Mouse (Mus musculus) yolk sac, embryonic 10.5 days (tissue): ENCODE data around the gene Egflam.

ENCODE experiments used
- DNase-seq: peaks from one replicate; pipeline ENCODE4 v3.0.0-alpha.2; 2017; ENCODE audit warnings: low spot score

The Egflam gene

GRCm38 (mm10) chr15:7216581-7217272 lies 181.5 kb downstream of the Egflam start:
- DNase-seq = no peak

- no peak for DNase-seq
Measured at GRCm38 (mm10) chr15:7215845-7216244, 182.3 kb downstream of the Egflam start.

DNA sequence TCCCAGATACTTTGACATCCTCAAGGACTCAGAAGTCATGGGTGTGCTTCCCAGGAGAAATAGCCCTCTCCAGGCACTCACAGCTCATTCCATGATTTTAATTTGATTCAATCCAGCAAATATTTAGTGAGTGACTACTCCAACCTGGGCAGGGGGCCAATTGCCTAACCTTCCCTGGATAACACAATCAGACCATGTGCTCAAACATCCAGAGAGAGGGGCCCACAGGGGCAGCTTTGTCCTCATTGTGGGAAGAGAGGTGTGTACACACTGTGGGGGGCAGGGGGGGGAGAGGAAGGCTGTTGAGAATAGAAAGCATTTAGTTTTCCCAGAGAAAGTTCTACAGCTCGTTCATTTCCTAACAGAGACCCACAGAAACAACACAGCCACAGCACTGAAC lies 184.5 kb downstream of the Egflam start:
- no peak for DNase-seq

DNA sequence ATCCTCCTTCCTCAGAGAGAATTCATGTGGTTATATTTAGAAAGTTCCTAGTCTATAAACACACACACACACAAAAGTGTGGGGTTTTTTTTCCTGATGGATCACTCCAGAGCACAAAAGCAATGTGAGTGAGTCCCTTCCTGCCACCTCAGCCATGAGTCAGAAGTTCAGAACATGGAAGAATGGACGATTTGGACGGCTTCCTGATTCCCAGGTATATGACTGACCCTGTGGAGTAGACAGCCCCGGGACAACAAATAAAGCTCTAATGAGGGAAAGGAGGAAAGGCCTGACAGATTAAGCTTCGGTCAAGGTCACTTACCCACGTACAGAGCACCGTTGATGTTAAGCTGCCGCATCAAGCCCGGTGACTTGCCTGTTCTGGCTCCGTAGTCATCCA lies 190.0 kb downstream of the Egflam start:
- DNase-seq = no peak

DNA sequence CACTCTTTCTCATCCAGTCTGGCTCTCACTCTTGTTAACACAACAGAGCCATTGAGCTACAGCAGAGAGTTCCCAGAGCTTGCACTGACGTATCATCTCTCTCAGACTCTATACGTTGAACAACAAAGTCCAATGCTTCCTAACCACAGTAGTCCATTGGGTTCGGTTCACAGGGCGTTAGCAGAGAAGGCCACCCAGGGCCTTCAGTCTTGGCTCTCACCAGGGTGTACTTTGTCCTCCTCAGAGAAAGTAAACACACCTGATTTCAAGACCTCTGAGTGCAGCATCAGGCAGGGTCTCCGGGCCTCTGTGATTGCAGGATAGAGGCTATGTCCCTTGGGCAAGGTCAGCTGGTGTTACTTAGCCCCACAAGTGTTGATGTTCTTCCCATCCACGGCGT lies 190.9 kb downstream of the Egflam start:
- DNase-seq = peak; percentile 67

DNA sequence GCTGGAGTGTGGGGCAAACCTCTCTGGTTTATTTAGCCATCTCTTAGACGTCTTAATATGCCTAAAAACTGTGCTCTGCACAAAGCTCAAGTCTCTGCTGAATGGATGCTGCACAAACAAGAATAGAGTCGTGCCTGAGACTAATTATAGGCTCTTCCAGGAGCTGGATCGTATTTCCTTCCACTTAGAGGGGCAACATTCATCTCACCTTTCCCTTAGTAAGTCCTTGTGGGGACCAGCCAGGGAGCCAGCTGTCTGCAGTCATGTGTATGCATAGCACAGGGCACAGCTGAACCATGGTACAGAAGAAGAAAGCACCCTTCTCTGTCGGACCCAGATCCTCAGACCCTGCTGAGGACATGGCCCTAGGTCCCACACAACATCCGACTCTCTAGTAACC lies 192.1 kb downstream of the Egflam start:
- DNase-seq = no peak

DNA sequence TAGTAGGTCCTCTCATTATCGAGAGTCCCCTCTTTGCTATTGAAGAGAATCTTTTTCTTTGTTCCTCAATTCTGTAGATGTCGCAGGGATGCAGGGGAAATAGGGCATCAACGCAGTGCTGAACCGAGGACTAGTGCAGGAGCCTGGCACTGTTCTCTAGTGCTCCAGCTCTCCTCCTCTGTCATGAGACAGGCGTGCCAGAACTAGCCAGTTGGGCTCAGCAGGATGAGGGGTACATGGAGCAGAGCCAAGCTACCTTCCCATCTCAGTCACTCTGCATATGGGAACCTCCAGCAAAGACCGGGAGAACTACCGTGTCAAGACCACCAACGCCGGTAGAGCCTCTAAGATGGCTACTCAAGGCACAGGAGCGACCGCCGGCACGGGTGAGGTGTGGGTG lies 193.3 kb downstream of the Egflam start:
- DNase-seq = no peak

GRCm38 (mm10) chr15:7203606-7204330 lies 194.4 kb downstream of the Egflam start:
- DNase-seq = peak; percentile 28

DNA sequence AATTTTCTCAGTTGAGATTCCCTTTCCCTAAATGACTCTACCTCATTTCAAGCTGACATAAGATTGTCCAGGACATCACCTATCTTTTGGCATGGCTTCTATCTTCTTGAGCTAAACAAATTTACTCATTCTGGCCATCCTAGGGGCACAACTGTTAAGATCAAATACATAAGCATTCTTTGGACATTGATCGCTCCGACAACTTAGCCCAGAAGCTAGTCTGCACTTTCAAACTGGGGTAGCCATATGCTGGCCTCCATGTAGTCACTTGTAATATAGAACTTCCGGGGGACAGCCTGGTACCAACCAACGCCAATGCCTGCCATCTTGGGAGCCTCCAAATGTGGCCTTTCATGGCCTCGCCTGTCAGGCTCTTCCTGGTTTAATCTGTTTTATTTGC lies 195.2 kb downstream of the Egflam start:
- no peak for DNase-seq

GRCm38 (mm10) chr15:7201421-7202380 lies 196.5 kb downstream of the Egflam start:
- DNase-seq = peak; percentile 14

DNA sequence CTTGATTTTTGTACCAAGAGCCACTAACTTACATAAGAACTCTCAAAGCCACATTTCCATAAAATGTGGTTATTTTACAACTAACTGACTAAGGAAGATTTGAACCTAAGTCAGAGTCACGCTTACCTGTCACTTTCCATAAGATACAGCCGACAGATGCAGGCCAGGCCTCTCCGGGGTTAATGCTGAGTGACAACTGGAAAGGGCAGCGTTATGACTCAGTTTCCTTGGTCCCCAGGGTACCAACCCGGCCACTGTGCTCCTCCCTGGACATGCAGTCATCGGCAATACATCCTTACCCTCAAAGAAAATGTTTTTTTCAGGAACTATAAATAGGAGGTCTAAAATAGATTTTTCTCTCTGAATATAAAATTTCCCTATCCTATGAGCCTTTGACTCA lies 197.9 kb downstream of the Egflam start:
- DNase-seq = no peak

- DNase-seq = no peak
Measured at GRCm38 (mm10) chr15:7198816-7199215, 199.4 kb downstream of the Egflam start.

GRCm38 (mm10) chr15:7197652-7198445 lies 200.3 kb downstream of the Egflam start:
- DNase-seq = no peak

DNA sequence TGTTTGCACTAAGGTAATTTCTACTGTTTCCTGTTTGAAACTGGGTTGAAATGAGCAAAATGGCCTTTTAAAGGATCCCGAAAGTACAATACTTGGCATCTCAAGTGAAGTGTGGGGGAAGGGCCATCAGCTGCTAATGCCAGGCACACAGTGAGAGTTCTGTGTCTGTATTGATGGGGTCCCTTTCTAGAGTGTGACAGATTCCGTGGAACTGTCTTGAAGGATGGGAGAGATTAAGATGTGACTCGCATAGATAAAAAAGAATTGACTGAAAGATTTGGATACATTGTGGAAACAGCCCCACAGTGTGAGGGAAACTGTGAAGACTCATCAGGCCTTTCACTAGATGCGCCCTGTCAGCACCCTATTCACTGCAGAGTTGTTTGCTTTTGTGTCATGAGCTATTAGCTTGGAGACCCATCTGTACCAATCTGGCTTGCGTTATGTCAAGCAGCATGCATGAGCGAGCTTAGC lies 203.4 kb downstream of the Egflam start:
- no peak for DNase-seq

DNA sequence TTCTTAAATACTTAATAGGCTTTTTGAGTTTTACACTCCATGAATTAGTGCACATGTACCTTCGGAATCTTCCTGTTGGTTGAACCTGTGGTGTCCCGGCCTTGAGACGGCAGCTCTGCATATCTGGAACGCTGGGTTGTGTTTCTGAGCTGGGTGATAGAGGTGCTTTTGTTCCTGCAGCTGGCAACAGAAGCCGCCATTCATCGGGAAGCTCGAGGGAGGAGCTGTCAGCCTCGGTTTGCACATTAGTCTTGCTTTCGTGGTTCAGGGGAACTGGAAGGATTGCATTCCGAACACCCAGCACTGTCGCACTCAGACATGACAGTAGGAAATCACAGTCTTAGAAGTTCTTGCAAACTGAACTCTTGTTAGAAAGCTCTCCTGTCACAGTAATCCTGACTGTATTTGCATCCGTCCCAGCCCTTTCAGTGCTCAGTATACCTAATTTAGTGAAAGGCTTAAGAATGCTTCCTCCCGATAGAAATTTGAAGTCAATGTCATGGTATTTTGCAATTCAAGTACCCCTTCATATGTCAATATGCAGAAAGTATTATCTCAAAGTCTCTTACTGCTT lies 204.0 kb downstream of the Egflam start:
- no peak for DNase-seq

DNA sequence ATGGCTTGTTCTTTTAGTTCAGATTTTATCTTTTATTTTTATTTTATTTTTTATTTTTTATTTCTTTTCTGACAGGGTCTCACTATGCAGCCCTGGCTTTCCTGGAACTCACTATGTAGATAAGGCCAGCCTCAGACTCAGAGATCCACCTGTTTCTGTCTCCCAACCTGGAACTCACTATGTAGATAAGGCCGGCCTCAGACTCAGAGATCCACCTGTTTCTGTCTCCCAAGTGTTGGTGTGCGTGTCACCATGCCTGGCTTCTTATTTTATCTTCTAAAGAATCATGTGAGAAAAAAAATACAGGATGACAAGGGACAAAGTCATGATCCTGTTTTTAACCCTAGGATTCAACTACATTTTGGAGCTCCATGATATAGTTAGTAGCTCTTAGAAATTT lies 205.6 kb downstream of the Egflam start:
- no peak for DNase-seq

DNA sequence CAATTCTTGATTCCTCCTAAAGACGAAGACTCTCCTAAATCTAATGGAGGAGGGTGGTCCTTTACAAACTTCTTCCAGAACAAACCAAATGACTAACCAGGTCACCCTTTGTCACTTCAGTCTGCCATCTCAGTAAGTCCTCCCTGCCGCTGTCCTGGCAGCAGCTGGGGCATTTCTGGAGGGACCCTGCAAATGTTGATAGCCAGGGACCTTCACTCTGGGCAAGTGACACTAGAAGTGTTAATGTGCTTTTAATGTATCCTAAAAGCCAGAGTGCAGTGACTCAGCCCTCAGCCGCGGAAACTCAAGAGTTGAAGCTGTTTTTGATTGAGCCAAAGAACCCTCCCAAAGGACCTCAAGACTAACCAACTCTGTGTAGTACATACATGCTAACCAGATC lies 207.1 kb downstream of the Egflam start:
- no peak for DNase-seq

DNA sequence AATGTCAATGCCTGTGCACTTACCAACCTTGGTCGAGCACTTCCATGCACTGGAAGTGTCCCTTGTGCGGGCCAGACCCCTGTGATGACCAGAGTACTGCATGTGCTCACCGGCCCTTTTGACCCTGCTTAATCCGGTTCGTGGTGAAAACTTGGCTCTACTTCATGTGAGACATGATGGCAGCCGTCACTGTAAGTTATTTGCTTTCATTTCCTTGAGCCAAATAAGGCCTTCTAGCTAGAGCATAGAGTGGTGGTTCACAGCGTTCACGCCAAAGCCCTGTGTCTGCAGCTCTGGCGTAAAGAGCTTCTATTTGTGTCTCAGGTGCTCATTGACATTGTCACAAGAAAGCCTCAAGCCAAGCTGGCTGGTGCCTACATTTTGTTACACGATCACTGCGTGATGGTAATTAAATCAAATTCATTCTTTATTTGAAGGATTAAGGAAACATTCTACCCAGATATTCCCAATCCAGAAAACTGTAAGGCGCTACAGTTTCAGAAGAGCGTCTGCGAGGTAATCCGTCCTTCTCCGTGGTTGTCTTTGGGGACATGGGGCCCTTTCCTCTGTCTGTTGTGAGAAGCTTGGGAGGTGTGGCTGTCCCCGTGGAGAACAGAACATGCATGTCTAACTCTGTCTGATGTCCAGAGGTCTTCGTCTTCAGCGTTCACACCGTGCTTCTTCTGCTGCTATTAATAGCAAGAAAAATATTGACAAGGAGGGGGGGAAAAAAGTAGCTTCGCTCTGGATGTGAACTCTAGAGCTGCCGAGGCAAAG lies 208.3 kb downstream of the Egflam start:
- DNase-seq = no peak

GRCm38 (mm10) chr15:7187682-7188081 lies 210.5 kb downstream of the Egflam start:
- DNase-seq = no peak

DNA sequence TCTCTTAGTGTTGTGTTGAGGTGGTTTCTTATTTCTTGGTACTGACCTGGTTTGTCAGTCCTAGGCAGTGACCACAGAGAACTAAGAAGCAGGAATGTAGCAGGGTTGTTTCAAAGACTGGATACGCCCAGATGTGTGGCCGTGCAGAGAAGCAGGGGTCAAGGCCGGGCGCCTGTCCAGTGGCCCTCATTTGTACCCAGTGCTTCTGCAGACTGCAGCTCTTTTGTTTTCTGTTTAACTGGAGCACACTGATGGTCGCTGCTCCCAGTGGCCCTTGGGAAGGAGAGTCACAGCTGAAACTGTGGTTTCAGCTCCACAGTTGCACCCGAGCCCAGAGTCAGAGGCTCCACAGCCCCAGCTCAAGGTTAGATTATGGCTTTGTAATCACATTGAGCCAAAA lies 217.6 kb downstream of the Egflam start:
- no peak for DNase-seq

DNA sequence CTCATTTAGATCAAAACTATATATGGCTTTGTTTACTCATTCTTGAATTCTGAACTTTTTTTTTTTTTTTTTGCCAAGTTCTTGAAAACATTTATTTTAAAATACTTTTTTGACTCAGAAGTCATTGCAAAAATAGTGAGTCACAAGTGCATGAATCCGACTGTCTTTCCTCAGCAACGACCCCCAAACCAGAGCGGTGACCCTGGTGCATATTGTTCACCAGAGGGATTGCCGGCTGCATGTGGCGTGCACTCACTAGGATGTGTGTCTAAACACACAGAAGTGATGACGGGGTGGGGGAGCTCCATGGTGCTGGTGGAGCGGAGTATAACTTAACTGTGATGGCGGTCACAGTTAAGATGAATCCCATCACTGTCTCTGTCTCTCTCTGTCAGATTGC lies 224.4 kb downstream of the Egflam start:
- DNase-seq = no peak
